Mouse (Mus musculus) intestine, embryonic 14.5 days (tissue): ENCODE results near the gene Tspear. TPM values are rescaled to one million over a fixed set of nuclear protein-coding genes. Genes with fewer than 3 reads are reported as not detected.

Experiments used
- ATAC-seq: fragments of 200-750 bp; cut with Nextera tagmentation; replicated peaks from 2 replicates; pipeline ENCODE4 v1.8.0; 2017; ENCODE audit warnings: low read depth, moderate number of reproducible peaks, moderate TSS enrichment, moderate library complexity; ENCODE audit not compliant: low FRiP score, low TSS enrichment
- DNase-seq: peaks from one replicate; pipeline ENCODE4 v3.0.0-alpha.2; 2018; ENCODE audit warnings: low spot score
- H3K27ac ChIP-seq: fragments of 300-500 bp; sonication (generic); 2 replicates; pipeline ENCODE4 v1.5.1; 2014; ENCODE audit warnings: low read depth, mild to moderate bottlenecking, control low read depth
- H3K27me3 ChIP-seq: fragments of 300-500 bp; sonication (generic); replicated peaks from 2 replicates; pipeline ENCODE4 v1.6.1; 2014; ENCODE audit warnings: low read length, control low read depth; ENCODE audit not compliant: control insufficient read depth, insufficient read depth
- H3K36me3 ChIP-seq: fragments of 300-500 bp; sonication (generic); 2 replicates; pipeline ENCODE4 v1.6.1; 2014; ENCODE audit warnings: low read length, control low read depth; ENCODE audit not compliant: control insufficient read depth, insufficient read depth
- H3K4me1 ChIP-seq: fragments of 300-500 bp; sonication (generic); replicated peaks from 2 replicates; pipeline ENCODE4 v1.6.1; 2014; ENCODE audit warnings: low read length, control low read depth, mixed read lengths; ENCODE audit not compliant: control insufficient read depth, insufficient read depth
- H3K4me2 ChIP-seq: fragments of 300-500 bp; sonication (generic); 2 replicates; pipeline ENCODE4 v1.6.1; 2014; ENCODE audit warnings: low read length
- H3K4me3 ChIP-seq: fragments of 300-500 bp; sonication (generic); 2 replicates; pipeline ENCODE4 v1.5.1; 2014; ENCODE audit warnings: low read depth, low read length, control low read depth, mixed read lengths
- H3K9ac ChIP-seq: fragments of 300-500 bp; sonication (generic); 2 replicates; pipeline ENCODE4 v1.6.1; 2014; ENCODE audit warnings: mild to moderate bottlenecking, low read length
- H3K9me3 ChIP-seq: fragments of 300-500 bp; sonication (generic); 2 replicates; pipeline ENCODE4 v1.6.1; 2016; ENCODE audit warnings: low read length, control low read depth; ENCODE audit not compliant: control insufficient read depth
- WGBS: fragments of 180-500 bp; shearing (Covaris S2); extraction: QIAGEN DNeasy Blood & Tissue Kit; methylation state at CpG from one replicate; pipeline ENCODE4 v1.1.7; 2014; 5-methylcytosine and 5-hydroxymethylcytosine counted together
- polyA plus RNA-seq: library from polyadenylated mRNA; unstranded; fragments of >200 nt; fragmentation: Nextera tagmentation; extraction: Ambion mirVana; gene quantifications from 2 replicates; pipeline ENCODE4 v1.2.1, GENCODE M21; 2014

Tspear gene
- polyA plus RNA-seq, 1 experiment from 2014 or later = 1.2 TPM

DNA sequence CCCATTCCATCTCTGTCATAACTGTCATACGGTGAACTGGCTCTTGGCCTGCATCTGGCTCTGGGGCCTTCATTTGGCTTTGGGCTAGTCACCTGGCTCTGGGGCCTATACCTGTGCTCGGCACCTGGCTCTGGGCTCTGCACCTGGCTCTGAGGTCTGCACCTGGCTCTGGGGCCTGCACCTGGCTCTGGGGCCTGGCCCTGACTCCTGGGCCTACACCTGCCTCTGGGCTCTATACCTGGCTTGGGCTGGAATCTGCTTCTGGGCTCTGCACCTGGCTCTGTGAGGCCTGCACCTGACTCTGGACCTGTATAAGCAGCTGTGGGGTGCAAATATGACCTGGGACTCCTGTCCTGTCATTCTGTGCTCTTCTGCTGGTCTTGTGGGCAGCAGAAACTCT is 161.2 kb downstream of the Tspear start:
- Histone ChIP-seq H3K4me3 (no peak overlapping the region), H3K9me3 (0 out of 2 replicates have a peak, but pooled peaks cover 10% of the 10 kb centered on the region), H3K27me3 (no peaks in the 10 kb centered on the region), H3K27ac (no peak overlapping the region), H3K9ac (no peak overlapping the region), H3K36me3 (no peaks in the 10 kb centered on the region), H3K4me1 (no peaks in the 10 kb centered on the region), H3K4me2 (no peak overlapping the region)
- ATAC-seq (no peak), DNase-seq (no peak)
- WGBS = 85% methylated on average over 2 of the region's 2 CpGs

DNA sequence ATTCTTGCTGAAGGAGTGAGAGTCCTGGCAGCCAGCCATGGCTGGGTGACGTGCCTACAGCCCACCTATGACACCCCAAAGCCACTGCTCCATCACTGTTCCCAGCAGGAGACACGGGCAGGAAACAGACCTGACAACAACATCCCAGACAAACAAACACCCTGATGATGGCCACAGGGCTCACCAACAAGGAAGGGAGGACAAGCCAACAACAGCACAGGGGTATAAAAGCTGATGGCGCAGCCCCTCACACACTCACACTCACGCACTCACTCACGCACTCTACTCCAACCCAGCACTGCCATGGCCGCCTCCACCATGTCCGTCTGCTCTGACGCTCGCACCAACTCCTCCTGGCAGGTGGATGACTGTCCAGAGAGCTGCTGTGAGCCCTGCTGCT is 166.2 kb downstream of the Tspear start, which contains the start of gene Gm10318:
Gm10318 (plus strand) TSS at position 301 of the 400 bp plus-strand sequence.
- no peaks in the 10 kb centered on the region for H3K36me3 ChIP-seq
- DNase-seq (no peak), ATAC-seq (no peak)
- no peak within 1 kb of the TSS for H3K4me2 ChIP-seq
- no peak within 1 kb of the TSS for H3K9ac ChIP-seq
- H3K9me3 ChIP-seq = no peaks in the 10 kb centered on the region
- no peak within 1 kb of the TSS for H3K4me3 ChIP-seq
- 78% methylated on average over 9 of the region's 9 CpGs for WGBS
- H3K4me1 ChIP-seq = no peaks in the 10 kb centered on the region
- H3K27ac ChIP-seq = no peak within 1 kb of the TSS
- no peaks in the 10 kb centered on the region for H3K27me3 ChIP-seq

DNA sequence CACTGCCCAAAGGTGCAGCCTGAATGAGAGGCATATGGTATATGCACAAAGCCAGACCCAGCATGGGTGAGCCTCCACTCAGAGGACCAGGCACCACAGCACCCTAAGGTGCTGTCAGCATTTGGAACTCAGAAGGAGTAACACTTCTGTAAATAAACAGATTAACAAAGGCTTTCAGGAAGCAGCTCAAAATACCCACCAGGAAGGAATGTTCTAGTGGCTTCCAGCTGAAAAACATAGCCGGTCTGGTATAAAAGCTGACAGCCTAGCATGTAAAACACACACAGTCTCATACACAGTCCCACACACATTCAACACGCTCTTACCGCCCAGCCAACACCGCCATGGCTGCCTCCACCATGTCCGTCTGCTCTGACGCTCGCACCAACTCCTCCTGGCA is 175.3 kb downstream of the Tspear start, which contains the start of gene Gm3285:
Gm3285 (plus strand) TSS at position 301 of the 400 bp plus-strand sequence.
- 44% methylated on average over 7 of the region's 7 CpGs for WGBS
- no peak for ATAC-seq

DNA sequence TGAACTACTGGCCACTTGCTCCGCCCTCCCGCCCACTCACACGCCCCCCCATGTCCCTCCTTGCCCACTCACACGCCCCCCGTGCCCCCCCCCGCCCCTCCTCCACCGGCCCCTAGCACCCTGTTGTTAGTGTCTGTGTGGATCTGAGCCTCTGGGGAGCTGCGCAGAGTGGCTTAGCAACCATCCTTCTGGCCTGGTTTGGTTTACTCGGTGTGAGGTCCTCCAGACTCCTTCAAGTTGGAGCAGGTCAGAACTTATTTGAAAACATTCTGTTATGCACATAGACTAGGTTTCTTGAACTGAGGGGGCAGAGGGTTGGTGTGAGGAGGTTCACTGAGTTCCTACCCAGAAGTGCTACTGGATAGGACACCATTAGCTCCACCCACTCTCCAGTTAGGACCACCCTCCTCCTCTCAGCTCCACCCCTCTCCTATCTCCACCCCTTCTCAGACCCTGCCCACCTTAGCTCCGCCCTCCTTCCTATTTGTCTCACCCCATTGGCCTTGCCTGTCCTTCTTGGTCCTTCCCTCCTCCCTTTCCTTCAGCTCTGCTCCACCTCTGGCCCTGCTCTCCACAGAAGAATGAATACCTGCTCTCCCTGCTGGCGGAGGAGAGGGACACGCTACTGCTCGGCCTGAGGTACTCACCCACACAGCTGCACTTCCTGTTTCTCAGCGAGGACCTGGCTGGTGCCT is 177.8 kb downstream of the Tspear start:
- peak; percentile 91 for ATAC-seq
- Histone ChIP-seq H3K36me3 (no peaks in the 10 kb centered on the region), H3K4me3 (peak overlapping the region; percentile 16), H3K9me3 (no peaks in the 10 kb centered on the region), H3K27ac (no peak overlapping the region), H3K4me2 (peak overlapping the region; percentile 46), H3K27me3 (no peaks in the 10 kb centered on the region), H3K4me1 (no peaks in the 10 kb centered on the region), H3K9ac (no peak overlapping the region)
- 29% methylated on average over 14 of the region's 14 CpGs for WGBS
- DNase-seq = peak; percentile 62

More for the DNA sequence above, 175.3 kb downstream of the Tspear start, which contains the start of gene Gm3285:
- no peaks in the 10 kb centered on the region for H3K27me3 ChIP-seq
- H3K4me2 ChIP-seq = no peak within 1 kb of the TSS
- no peak for DNase-seq
- H3K27ac ChIP-seq = no peak within 1 kb of the TSS
- no peaks in the 10 kb centered on the region for H3K4me1 ChIP-seq
- no peak within 1 kb of the TSS for H3K9ac ChIP-seq
- H3K9me3 ChIP-seq = no peaks in the 10 kb centered on the region
- no peaks in the 10 kb centered on the region for H3K36me3 ChIP-seq
- H3K4me3 ChIP-seq = no peak within 1 kb of the TSS

DNA sequence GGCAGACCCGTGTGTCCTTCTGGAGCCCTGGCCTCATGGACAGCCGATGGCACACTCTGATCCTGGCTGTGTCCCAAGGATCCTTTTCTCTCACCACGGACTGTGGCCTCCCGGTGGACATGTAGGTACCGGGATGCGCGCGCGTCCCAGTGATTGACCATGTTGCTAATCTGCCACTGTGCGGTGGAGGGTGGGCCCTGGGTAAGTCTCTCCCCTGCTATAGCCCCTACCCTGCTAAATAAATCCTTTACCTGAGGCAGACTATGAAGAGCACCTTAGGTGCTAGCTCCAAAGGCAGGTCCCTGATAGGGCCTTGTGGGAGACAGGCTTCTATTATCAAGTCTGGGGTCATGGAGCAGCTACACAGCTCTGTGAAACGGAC is 178.4 kb downstream of the Tspear start:
- ATAC-seq (no peak; the same call in 1 of the 2 replicates), DNase-seq (no peak)
- Histone ChIP-seq H3K36me3 (no peaks in the 10 kb centered on the region), H3K27me3 (no peaks in the 10 kb centered on the region), H3K4me1 (no peaks in the 10 kb centered on the region), H3K4me2 (peak overlapping the region; percentile 46), H3K9me3 (no peaks in the 10 kb centered on the region), H3K4me3 (peak overlapping the region; percentile 16), H3K27ac (no peak overlapping the region), H3K9ac (no peak overlapping the region)
- WGBS = 25% methylated on average over 11 of the region's 11 CpGs

DNA sequence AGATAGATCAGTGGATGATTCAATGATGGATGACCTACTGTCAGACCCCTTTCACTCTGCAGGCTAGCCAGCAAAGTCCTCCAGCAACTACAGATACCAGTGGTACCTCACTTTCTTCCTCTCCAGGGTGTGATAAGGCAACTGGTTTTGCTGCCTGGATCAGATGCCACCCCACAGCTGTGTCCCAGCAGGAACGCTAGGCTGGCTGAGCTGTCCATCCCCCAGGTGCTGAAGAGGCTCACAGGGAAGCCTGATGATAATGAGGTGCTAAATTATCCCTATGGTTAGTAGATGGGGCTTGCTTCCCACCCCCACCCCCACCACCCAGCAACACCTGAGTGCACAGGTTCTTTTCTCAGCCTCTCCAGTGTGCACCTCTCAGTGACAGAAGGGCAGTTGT is 181.2 kb downstream of the Tspear start:
- Histone ChIP-seq H3K4me2 (no peak overlapping the region), H3K4me1 (no peaks in the 10 kb centered on the region), H3K36me3 (no peaks in the 10 kb centered on the region), H3K4me3 (no peak overlapping the region), H3K9ac (no peak overlapping the region), H3K27ac (no peak overlapping the region), H3K9me3 (no peaks in the 10 kb centered on the region), H3K27me3 (no peaks in the 10 kb centered on the region)
- DNase-seq (no peak), ATAC-seq (no peak)
- WGBS = 10% methylated on average over 1 of the region's 1 CpGs

DNA sequence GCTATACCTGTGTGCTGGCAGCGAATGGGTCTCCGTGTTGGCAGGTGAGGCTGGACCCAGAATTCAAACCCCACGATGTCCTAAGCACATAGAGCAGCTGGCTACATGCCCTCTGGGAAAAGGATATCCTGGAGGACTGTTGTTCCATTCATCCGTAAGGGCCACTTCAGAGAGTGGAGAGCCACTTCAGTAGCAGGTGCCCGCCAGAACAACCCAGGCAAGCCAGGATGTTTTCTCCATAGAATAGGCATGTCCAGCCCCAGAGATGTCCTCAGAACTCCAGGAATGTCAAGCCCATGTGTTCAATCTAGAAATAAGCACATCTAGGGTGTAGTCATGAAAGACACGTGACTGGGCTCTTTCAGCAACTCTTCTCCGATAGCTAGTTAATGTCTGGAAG is 183.3 kb downstream of the Tspear start:
- no peak overlapping the region for H3K4me3 ChIP-seq
- H3K27ac ChIP-seq = no peak overlapping the region
- no peak overlapping the region for H3K4me2 ChIP-seq
- ATAC-seq (no peak), DNase-seq (no peak)
- H3K9ac ChIP-seq = no peak overlapping the region
- no peaks in the 10 kb centered on the region for H3K9me3 ChIP-seq
- H3K27me3 ChIP-seq = no peaks in the 10 kb centered on the region
- 90% methylated on average over 7 of the region's 7 CpGs for WGBS
- no peaks in the 10 kb centered on the region for H3K36me3 ChIP-seq
- no peaks in the 10 kb centered on the region for H3K4me1 ChIP-seq

DNA sequence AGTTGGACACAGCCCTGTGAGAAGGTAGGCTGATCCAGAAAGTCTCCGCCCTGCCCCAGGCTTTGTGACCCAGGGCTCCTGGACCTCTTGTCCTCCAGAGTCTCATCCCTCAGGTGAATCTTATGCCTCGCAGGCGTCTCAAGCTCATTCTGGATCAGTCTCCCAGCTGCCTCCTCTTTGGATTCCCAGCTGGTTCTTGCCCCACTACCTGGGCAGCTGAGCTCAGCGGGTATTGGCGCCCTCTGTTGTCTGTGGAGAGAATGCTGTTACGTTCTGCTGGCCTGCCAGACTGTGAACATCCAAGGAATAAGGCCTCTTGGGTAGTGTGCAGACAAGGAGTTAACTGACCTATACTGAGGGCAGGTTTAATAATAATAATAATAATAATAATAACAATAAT is 192.6 kb downstream of the Tspear start:
- 59% methylated on average over 6 of the region's 6 CpGs for WGBS
- Histone ChIP-seq H3K9me3 (no peaks in the 10 kb centered on the region), H3K27me3 (no peaks in the 10 kb centered on the region), H3K4me3 (no peak overlapping the region), H3K36me3 (no peaks in the 10 kb centered on the region), H3K4me2 (no peak overlapping the region), H3K27ac (no peak overlapping the region), H3K9ac (no peak overlapping the region), H3K4me1 (no peaks in the 10 kb centered on the region)
- no peak for DNase-seq
- no peak for ATAC-seq

DNA sequence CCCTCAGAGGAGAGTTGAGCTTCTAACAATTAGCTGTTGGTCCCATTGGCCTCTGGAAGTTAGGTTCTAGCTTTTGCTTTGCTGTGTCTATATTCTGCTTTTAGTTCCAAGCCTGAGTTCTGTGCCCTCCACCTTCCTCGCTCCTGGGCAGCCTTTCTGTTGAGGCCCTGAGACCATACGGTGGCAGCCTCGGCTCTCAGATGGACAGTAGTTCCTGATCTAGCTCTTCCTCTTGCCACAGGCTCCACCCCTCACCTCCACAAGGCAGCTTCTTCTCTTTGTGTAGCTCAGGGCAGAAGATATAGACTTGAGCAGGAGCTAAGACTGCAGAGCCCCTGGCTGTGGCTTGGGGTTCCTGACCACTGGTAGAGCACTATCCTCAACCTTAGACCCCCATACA is 193.9 kb downstream of the Tspear start:
- H3K4me2 ChIP-seq = no peak overlapping the region
- H3K9ac ChIP-seq = no peak overlapping the region
- 81% methylated on average over 3 of the region's 3 CpGs for WGBS
- DNase-seq = no peak
- H3K4me1 ChIP-seq = no peaks in the 10 kb centered on the region
- ATAC-seq = no peak
- H3K27me3 ChIP-seq = no peaks in the 10 kb centered on the region
- no peaks in the 10 kb centered on the region for H3K9me3 ChIP-seq
- no peak overlapping the region for H3K4me3 ChIP-seq
- no peaks in the 10 kb centered on the region for H3K36me3 ChIP-seq
- no peak overlapping the region for H3K27ac ChIP-seq
